Mouse (Mus musculus) embryo, embryonic 9.5 days (tissue): ENCODE results near the gene Mettl5.
A peak's percentile ranks its signal among the peaks of the same experiment; 100 is the strongest.

Experiments used
- DNase-seq: peaks from one replicate; pipeline ENCODE4 v3.0.0-alpha.2; 2017; ENCODE audit errors: extremely low spot score

Mettl5 gene

DNA sequence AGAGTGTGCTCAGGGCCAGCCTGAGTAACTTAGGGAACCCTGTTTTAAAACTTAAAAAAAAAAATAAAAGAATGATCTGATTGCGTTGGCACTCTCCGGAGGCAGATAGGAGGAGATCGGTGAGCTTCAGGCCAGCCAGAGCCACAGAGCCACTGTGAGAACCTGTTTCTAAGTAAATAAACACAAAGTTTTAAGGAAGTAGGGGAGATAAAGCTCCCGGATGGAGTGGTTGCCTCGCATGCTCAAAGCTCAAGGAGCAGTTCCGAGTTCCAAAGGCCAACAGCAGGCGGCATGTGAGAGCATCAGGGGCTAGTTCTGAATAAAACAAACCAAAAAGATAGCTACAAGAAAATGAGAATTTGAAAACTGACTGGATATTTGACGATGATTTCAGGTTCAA lies 29.0 kb downstream of the Mettl5 start:
- no peak for DNase-seq

DNA sequence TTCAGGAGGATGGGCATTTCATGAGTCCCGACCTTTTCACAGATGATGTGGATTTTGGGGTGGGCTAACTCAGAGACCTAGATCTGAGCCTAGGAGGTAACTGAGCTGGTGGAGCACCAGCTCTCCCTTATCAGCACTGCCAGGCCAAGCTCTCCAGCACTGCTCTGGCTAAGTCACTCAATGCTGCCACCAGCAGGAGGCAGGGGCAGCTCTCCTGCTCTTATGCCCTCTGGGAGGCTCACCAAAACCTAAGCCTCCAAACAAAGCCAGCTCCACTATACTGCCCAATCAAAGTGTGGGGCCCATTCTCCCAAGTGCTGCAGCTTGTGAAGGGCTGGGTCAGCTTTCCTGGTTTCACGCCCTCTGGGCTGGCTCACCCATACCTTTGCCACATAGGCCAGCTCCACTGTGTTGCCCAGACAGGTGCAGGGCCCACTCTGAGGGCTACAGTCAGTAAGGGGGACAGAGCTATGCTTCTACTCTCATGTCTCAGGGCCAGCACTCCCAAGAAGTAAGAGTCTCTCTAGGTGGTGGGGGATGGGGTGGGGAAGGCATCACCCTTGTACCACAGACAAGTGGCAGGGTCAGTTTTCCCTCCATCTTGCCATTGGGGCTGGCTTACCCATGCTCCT lies 33.9 kb downstream of the Mettl5 start:
- DNase-seq = no peak

DNA sequence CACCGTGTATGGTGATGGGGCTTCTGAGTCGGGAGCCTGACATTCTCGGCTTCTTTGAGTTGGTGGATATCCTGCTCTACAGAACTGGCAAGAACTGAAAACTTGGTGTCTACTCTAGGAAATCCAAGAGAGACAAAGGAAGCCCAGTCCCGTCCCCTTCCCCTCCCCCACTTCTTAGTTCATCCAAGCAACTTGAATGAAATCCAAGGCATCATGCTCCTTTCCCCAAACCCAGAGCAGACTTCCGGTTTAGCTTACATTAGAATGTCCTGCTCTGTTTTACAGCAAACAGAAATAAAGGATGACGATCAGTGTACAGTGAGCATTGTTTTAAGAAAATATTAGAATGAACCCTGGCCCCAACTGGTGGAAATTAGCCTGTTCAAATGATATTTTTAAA lies 36.2 kb downstream of the Mettl5 start:
- DNase-seq = no peak

DNA sequence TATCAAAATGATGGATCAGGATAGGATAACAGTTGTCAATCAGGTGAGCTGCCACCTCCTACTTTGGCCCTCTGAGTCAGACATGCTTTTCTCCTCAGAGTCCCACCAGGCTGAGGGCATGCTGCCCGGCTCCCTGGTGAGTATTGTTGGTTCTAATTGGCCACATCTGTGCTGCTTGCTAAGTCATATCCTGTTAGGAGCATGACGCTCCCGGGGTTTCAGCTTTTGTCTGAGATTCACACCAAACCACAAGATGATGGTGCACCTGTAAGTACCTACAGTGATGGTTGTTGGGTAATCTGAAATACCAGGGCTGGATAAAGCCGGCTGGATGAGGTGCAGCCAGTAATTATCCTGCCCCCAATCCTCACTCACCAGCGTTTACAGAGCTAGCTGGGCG lies 45.2 kb downstream of the Mettl5 start:
- no peak for DNase-seq

DNA sequence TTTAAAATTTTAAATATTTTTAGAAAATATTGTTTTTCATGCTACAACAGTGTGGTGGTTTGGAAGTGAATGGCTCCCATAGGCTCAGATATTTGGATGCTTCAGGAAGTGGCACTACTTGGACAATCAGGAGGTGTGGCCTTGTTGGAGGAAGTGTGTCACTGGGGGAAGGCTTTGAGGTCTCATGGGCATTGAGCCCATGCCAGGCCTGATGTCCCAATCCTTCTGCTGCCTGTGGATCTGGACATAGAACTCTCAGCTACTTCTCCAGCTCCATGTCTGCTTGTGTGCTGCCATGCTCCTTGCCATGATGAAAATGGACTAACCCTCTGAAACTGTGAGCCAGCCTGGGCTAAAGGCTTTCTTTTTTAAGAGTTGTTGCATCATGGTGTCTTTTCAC lies 46.7 kb downstream of the Mettl5 start:
- no peak for DNase-seq

DNA sequence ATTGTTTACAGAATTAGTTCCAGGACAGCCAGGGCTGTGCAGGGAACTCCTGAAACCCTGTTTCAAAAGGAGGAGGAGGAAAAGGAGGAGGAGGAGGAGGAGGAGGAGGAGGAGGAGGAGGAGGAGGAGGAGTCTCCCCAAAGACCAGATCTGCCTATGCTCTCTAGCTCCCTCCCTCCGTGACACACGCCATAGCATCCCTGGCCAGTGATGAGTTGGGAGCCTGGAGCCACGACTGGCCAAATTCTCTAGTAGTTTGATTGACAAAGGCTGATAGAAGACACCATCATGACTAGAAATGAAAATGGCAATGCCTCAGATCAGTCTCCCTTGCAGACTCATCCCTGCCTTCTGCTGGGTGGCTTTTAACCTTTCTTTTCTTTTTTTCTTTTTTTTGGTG lies 47.4 kb downstream of the Mettl5 start:
- DNase-seq = no peak

DNA sequence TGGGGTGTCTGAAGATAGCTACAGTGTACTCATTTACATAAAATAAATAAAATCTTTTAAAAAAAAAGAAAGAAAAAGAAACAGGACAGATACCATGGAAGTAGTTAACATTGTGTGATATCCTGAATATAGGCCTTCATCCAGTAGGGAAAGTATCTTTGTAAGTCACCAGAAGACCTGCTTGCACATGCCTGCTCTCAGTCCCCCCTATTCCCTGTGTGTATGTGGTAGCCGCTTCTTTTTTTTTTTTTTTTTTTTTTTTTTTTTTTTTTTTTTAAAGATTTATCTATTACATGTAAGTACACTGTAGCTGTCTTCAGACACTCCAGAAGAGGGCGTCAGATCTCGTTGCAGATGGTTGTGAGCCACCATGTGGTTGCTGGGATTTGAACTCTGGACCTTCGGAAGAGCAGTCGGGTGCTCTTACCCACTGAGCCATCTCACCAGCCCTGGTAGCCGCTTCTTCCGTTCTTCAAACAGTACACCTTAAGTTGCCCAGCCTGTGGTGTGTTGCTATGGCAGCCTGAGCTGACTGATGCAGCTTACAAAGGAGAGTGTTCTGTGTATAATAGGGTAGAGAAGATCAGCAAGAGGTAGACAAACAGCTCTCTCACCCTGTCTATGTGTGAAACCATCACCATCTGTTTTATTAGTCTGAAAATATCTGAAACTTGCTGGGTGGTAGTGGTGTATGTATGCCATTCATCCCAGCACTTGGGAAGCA lies 48.0 kb downstream of the Mettl5 start:
- no peak for DNase-seq

DNA sequence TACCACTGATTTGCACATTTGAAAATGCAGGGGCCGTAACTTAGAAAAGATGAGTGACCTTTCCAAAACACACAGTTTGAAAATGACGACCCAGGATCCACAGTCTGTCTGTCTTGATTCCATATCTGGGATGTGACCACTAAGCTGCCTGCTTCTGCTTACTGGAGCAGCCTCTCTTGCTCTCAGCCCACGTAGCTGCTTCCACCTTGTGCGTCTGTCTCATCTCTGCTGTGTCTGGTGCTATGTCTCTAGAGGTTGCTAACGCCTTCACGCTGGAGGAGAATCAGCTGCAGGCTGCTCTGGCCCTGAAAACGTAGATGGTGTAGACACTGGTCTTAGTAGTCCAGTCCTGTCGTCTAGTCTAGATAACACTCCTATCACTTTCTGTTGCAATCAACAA lies 55.3 kb downstream of the Mettl5 start:
- DNase-seq = no peak

DNA sequence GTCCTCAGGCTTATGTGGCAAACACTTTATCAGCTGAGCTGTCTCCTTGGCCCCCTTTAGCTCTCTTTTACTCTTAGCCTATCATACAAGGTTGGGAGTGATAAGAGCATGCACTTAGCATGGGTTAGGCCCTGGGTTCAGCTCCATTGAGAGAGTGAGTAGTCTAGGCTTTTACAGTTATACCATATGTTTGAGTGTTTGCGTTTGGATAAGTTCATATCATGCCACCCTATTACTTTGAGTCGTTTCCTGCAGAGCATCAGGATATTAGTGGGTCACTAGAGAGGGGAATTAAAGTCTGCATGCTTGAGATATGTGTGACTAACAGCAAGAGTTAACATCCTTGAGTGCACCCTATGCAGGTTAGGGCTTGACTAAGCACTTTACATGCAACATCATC lies 55.7 kb downstream of the Mettl5 start:
- DNase-seq = no peak

DNA sequence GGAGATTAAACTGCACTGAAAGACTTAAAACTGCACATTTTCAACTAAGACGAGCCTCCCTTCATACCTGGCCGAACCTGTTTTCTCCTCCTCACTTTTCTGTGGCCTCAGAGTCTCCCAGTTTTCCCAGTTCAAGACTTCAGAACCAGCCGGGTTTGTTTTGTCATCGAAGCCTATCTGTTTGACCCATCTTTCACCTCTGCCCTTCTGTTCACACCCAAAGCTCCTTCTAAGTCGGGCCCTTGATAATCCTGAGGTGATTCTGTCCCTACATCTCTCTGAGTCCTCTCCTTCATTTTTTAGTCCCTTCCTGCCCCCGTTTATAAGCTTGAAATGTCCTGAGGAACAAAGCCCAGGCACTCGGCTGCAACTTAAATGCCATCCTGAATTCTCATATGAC lies 57.4 kb downstream of the Mettl5 start:
- peak; percentile 23 for DNase-seq

DNA sequence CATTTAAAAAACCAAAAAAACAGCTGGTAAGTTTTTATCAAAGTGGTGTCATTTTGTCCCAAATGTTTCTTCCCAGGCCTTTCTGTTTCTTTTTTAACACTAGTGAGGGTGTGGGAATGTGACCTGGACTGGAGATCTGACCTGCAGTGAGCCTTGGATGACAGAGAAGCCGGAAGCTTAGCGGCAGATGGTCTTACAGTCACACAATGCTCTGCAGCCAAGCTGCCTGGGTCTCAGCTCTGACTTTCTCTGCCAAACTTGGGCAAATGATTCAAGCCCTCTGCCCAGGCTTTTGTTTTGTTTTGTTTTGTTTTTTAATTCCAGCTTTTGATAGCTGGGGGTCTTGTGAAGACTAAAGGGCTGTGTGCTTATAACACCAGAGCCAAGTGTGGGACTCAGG lies 59.0 kb downstream of the Mettl5 start:
- DNase-seq = no peak

DNA sequence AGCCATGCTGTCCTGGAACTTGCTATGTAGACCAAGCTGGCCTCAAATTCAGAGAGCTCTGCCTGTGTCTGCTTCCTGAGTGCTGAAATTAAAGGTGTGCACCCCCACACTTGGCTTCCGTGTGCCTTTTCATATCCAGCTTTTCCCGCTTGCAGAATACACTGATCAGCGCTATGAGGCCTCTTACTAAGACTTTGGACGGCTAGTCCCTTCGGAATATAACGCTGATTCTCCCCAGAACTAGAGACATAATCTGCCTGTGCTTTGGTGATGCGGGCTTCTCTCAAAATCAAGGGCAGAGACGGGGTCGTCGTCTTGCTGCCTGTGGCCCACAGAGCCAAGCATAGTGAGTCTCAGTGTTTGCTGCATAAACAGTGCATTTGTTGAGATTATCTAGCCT lies 59.5 kb downstream of the Mettl5 start:
- no peak for DNase-seq

DNA sequence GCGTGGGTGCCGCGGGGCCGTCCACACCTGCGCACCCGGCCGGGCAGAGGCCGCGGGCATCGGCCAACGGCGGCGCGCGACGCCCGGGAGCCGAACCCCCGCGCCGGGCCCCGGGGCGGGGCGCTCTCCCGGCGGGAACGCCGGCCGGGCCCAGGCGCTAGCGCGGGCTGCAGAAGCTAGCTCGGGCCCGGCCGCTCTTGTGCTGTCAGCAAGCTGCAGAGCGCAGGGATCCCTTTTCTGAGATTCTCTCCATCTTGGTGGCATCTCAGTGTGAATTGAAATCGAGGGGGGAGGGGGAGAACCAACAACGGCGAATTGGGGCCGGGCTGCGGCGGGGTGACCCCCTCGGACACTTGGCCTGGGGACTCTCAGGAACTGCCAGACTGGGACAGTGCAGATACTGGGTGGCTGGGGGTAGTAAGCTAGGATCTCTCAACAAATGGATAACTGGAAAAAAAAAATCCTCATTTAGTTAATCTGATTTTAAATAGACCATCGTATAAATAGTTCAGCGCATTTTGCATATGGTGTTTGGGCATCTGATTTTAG lies 62.2 kb downstream of the Mettl5 start:
- peak; percentile 70 for DNase-seq

DNA sequence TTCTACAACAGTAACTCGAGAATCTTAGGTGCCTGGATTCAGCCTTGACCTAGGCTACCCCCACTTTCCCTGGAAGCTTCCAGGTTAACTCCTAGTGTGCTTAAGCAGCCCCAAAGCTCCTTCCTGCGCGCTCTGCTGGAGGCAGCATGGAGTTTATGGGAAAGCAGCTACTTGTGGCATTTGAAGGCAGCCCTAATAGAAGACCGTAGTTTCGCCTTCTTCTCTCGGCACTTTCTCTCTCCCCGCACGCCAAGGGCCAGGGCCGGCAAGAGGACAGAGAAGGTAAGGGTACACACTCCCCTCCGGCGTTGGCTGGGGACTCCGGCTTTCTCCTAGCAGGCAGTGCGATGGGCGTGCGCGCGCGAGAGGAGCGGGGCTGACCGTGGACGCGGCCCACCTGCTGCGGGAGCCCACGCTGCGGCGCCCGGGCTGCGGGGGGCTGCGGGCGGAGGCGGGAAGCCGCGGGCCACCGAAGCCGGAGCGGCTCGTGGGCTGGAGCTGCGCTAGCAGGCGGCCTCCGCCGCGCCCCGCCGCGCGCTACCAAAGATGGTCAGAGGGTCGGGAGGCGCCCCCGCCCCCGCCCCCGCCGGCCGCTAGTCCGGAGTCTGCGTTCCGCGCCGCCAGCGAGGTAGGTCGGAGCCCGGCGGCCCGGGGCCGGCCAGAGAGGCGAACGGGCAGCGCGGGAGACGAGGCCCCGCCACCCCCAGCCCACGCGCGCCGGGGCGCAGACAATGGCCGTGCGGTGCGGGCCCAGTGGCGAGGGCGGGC lies 62.9 kb downstream of the Mettl5 start:
- DNase-seq = peak; percentile 77

DNA sequence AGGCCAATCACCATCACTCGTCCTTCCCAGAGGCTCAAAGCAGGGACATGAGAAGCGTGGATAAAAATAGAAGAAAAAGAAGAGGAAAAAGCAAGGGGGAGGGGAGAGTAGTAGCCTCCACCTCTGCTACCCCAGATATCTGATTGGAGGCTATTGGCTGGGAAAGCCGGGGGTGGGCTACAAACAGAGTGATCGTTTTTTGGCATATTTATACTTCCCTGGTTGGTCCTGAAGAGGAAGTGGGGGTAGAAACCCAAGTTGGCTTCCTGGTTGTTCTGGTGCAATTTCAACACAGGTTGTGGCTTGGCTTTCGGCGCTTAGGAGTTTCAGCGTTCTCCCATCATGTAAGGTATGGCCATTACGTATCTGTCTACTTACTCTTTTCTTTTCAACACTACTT lies 63.7 kb downstream of the Mettl5 start, which contains the start of gene Klhl23:
Gene Klhl23, plus strand, starts transcription at position 234 of the 400 bp plus-strand sequence.
- peak; percentile 34 for DNase-seq
